Mouse (Mus musculus): ENCODE measurements around the gene Rnf26. TPM values are rescaled to one million over a fixed set of nuclear protein-coding genes. Genes with fewer than 3 reads are reported as not detected.

Gene Rnf26
- polyA plus RNA-seq, 1 experiment from 2014 or later: 35.4 TPM

GRCm38 (mm10) chr9:44045884-44046272 lies 67.4 kb downstream of the Rnf26 start:
- Histone ChIP-seq H3K27ac (replicated peaks) (no peak overlapping the region), H3K4me1 (replicated peaks) (peaks cover 19% of the 10 kb centered on the region), H3K27me3 (peaks cover 50% of the 10 kb centered on the region), H3K9ac (no peak overlapping the region), H3K4me2 (no peak overlapping the region), H3K4me3 (no peak overlapping the region), H3K36me3 (no peaks in the 10 kb centered on the region), H3K9me3 (no peaks in the 10 kb centered on the region)
- no peak for ATAC-seq (ENCODE audit: low read depth)
- WGBS: 88% methylated on average over 5 of the region's 5 CpGs

Other genes with a start within 250 kb of the Rnf26 start
- 1.2 and 2.8 TPM in 2 replicates for gene Thy1, start 70.1 kb downstream of the Rnf26 start, polyA plus RNA-seq (2015; fragmentation: Nextera tagmentation; extraction: Ambion mirVana)
- 8.7 and 12.6 TPM in 2 replicates for gene Usp2, start 46.5 kb downstream of the Rnf26 start, polyA plus RNA-seq (2015; fragmentation: Nextera tagmentation; extraction: Ambion mirVana)
- not detected in 2 replicates for gene Mfrp, start 11.8 kb downstream of the Rnf26 start, polyA plus RNA-seq (2015; fragmentation: Nextera tagmentation; extraction: Ambion mirVana)
- 3.1 and 3.6 TPM in 2 replicates for gene C1qtnf5, start 6.3 kb downstream of the Rnf26 start, polyA plus RNA-seq (2015; fragmentation: Nextera tagmentation; extraction: Ambion mirVana)
- gene Gm49380, start within 50 bp of the Rnf26 start, polyA plus RNA-seq (2015; fragmentation: Nextera tagmentation; extraction: Ambion mirVana): 0.18 and 0.28 TPM in 2 replicates
- 21.0 and 23.6 TPM in 2 replicates for gene Mcam, start 21.0 kb upstream of the Rnf26 start, polyA plus RNA-seq (2015; fragmentation: Nextera tagmentation; extraction: Ambion mirVana)
- 20.1 and 21.1 TPM in 2 replicates for gene Cbl, start 120.5 kb upstream of the Rnf26 start, polyA plus RNA-seq (2015; fragmentation: Nextera tagmentation; extraction: Ambion mirVana)
- gene Ccdc153, start 127.2 kb upstream of the Rnf26 start, polyA plus RNA-seq (2015; fragmentation: Nextera tagmentation; extraction: Ambion mirVana): not detected in 2 replicates
- 0.33 and 0.48 TPM in 2 replicates for gene Pdzd3, start 138.0 kb upstream of the Rnf26 start, polyA plus RNA-seq (2015; fragmentation: Nextera tagmentation; extraction: Ambion mirVana)
- gene Nlrx1, start 155.1 kb upstream of the Rnf26 start, polyA plus RNA-seq (2015; fragmentation: Nextera tagmentation; extraction: Ambion mirVana): 4.5 and 4.7 TPM in 2 replicates
- 21.1 and 22.5 TPM in 2 replicates for gene Abcg4, start 175.1 kb upstream of the Rnf26 start, polyA plus RNA-seq (2015; fragmentation: Nextera tagmentation; extraction: Ambion mirVana)
- 25.1 and 31.9 TPM in 2 replicates for gene Hinfp, start 192.2 kb upstream of the Rnf26 start, polyA plus RNA-seq (2015; fragmentation: Nextera tagmentation; extraction: Ambion mirVana)
- 22.9 and 28.7 TPM in 2 replicates for gene C2cd2l, start 206.8 kb upstream of the Rnf26 start, polyA plus RNA-seq (2015; fragmentation: Nextera tagmentation; extraction: Ambion mirVana)
- 37.3 and 41.2 TPM in 2 replicates for gene Dpagt1, start 212.5 kb upstream of the Rnf26 start, polyA plus RNA-seq (2015; fragmentation: Nextera tagmentation; extraction: Ambion mirVana)
- 131 TPM in 2 replicates for gene H2afx, start 221.2 kb upstream of the Rnf26 start, polyA plus RNA-seq (2015; fragmentation: Nextera tagmentation; extraction: Ambion mirVana)
- 58.2 and 59.4 TPM in 2 replicates for gene Hmbs, start 230.7 kb upstream of the Rnf26 start, polyA plus RNA-seq (2015; fragmentation: Nextera tagmentation; extraction: Ambion mirVana)
- gene Vps11, start 248.2 kb upstream of the Rnf26 start, polyA plus RNA-seq (2015; fragmentation: Nextera tagmentation; extraction: Ambion mirVana): 36.5 and 39.2 TPM in 2 replicates

Measured in neural tube, embryonic 13.5 days (tissue).